9 mouse cellular contexts compared by ENCODE assay signal in genomic region chr1:189883531-189884170, GRCm38 (mm10). TPM values are rescaled to one million over a fixed set of nuclear protein-coding genes. Genes with fewer than 3 reads are reported as not detected.
DNase-seq lines count a peak whose midpoint lies in the region; ATAC-seq and TF ChIP-seq lines count a peak whose summit lies in the region.
"Had no signal": no experiment of that assay in that cellular context is flagged by ENCODE, and none has a peak within 500 bp of the region (broad histone marks: within the 10 kb centered on the region; RNA-seq: fewer than 3 reads in every experiment).

No protein-coding gene starts in this region.

- no peaks in the 10 kb centered on the region for H3K9me3 ChIP-seq in ES-E14 (ENCODE audit: control insufficient read depth, insufficient read depth, low read depth, low read length)
- no peaks in the 10 kb centered on the region for H3K9me3 ChIP-seq in hindbrain, embryonic 13.5 days
- no peaks in the 10 kb centered on the region for H3K9me3 ChIP-seq in lung, postnatal 0 days (ENCODE audit: low read length)
- H3K9me3 ChIP-seq: neural tube, embryonic 12.5 days had no signal

- peak; percentile 67 for TF ChIP-seq CTCF in lung, postnatal 0 days (IDR thresholded peaks at IDR 0.05)
- TF ChIP-seq CTCF in small intestine, adult 2 months (IDR thresholded peaks at IDR 0.05; ENCODE audit: extremely low read depth, insufficient read length, insufficient replicate concordance, low read depth, low read length), result peak; percentile 32; the same call in 1 of the 2 replicates

- no peaks in the 10 kb centered on the region for H3K27me3 ChIP-seq in hindbrain, embryonic 13.5 days
- no peaks in the 10 kb centered on the region for H3K27me3 ChIP-seq in lung, postnatal 0 days (replicated peaks; ENCODE audit: insufficient read depth, low read length)
- H3K27me3 ChIP-seq in small intestine, adult 2 months (ENCODE audit: control insufficient read depth, insufficient read depth, low read length), result no peaks in the 10 kb centered on the region
- H3K27me3 ChIP-seq: neural tube, embryonic 12.5 days had no signal

- peak; percentile 44 to 81 for DNase-seq in adrenal gland, adult (ENCODE audit: inconsistent age in 2 of 2, low spot score in 1 of 2)
- no peak for DNase-seq in adrenal gland, adult 8-10 months
- peak; percentile 57 for DNase-seq in ES-E14 (ENCODE audit: low read depth, low spot score)
- peak; percentile 49 to 64 for DNase-seq in cerebellum, postnatal 4 days (ENCODE audit: low spot score in 2 of 2)
- peak; percentile 72 to 76 for DNase-seq in layer of hippocampus, postnatal 10 days (ENCODE audit: low spot score in 2 of 2)
- DNase-seq in lung, postnatal 0 days (ENCODE audit: low spot score), result no peak

- peak overlapping the region; percentile 38; the same call in 1 of the 2 replicates for H3K9ac ChIP-seq in ES-E14 (ENCODE audit: insufficient read depth, low read depth, low read length, poor library complexity, severe bottlenecking)
- no peak overlapping the region for H3K9ac ChIP-seq in hindbrain, embryonic 13.5 days
- H3K9ac ChIP-seq in lung, postnatal 0 days (replicated peaks; ENCODE audit: low read depth), result no peak overlapping the region
- H3K9ac ChIP-seq: neural tube, embryonic 12.5 days had no signal

- peaks cover 0 to 15% of the 10 kb centered on the region in 2 experiments; a peak in 2 of 4 replicates for H3K4me1 ChIP-seq in ES-E14 (ENCODE audit: control insufficient read depth in 2 of 2, insufficient read depth in 2 of 2, low read length in 2 of 2, poor library complexity in 1 of 2)
- H3K4me1 ChIP-seq in hindbrain, embryonic 13.5 days (replicated peaks), result peaks cover 24% of the 10 kb centered on the region
- H3K4me1 ChIP-seq in lung, postnatal 0 days (ENCODE audit: insufficient read depth, low read depth, low read length), result no peaks in the 10 kb centered on the region
- H3K4me1 ChIP-seq in small intestine, adult 2 months (ENCODE audit: control insufficient read depth, insufficient read depth, insufficient read length, low read length), result no peaks in the 10 kb centered on the region; the same call in 1 of the 2 replicates

- H3K27ac ChIP-seq in ES-E14 (ENCODE audit: insufficient read depth, low read depth, low read length, poor library complexity, severe bottlenecking), result no peak overlapping the region
- no peak overlapping the region for H3K27ac ChIP-seq in hindbrain, embryonic 13.5 days
- H3K27ac ChIP-seq in lung, postnatal 0 days (ENCODE audit: low read length), result no peak overlapping the region
- no peak overlapping the region for H3K27ac ChIP-seq in small intestine, adult 2 months (ENCODE audit: insufficient read depth, low read depth, low read length)
- H3K27ac ChIP-seq: neural tube, embryonic 12.5 days had no signal

- 41% methylated on average over 18 of the region's 18 CpGs for WGBS in hindbrain, embryonic 13.5 days
- WGBS in lung, postnatal 0 days, result 61% methylated on average over 16 of the region's 18 CpGs
- 70% methylated on average over 18 of the region's 18 CpGs for WGBS in small intestine, adult 2 months

- H3K4me2 ChIP-seq in hindbrain, embryonic 13.5 days, result no peak overlapping the region
- no peak overlapping the region for H3K4me2 ChIP-seq in lung, postnatal 0 days (replicated peaks; ENCODE audit: low read depth, low read length)
- H3K4me2 ChIP-seq: neural tube, embryonic 12.5 days had no signal

- TF ChIP-seq POLR2A in small intestine, adult 2 months (IDR thresholded peaks at IDR 0.05; ENCODE audit: low read depth, low read length), result no peak

- in situ Hi-C loops in ES-E14 (cut with MboI; ENCODE audit: low sequenced_read_pairs in 2 of 2, unreplicated experiment in 2 of 2), result loop anchor here in 1 of 2 experiments (10.0 kb wide), 1 partner anchor 91 kb away; no protein-coding TSS in a partner anchor

- ATAC-seq in hindbrain, embryonic 13.5 days (ENCODE audit: low FRiP score), result peak; percentile 23
- peak; percentile 18; the same call in 1 of the 2 replicates for ATAC-seq in lung, postnatal 0 days

- H3K36me3 ChIP-seq in ES-E14 (ENCODE audit: control insufficient read depth, insufficient read depth, low read length, poor library complexity, severe bottlenecking), result peaks cover 2% of the 10 kb centered on the region; the same call in 1 of the 2 replicates
- H3K36me3 ChIP-seq in hindbrain, embryonic 13.5 days, result peaks cover 9% of the 10 kb centered on the region; the same call in 1 of the 2 replicates
- H3K36me3 ChIP-seq in lung, postnatal 0 days (ENCODE audit: insufficient read depth, low read length), result no peaks in the 10 kb centered on the region
- H3K36me3 ChIP-seq in small intestine, adult 2 months (ENCODE audit: control insufficient read depth, insufficient read depth, low read length), result no peaks in the 10 kb centered on the region; the same call in 1 of the 2 replicates
- H3K36me3 ChIP-seq: neural tube, embryonic 12.5 days had no signal

- no peak for TF ChIP-seq EP300 in lung, postnatal 0 days (IDR thresholded peaks at IDR 0.05)

- peak overlapping the region; percentile 46 to 48 for H3K4me3 ChIP-seq in ES-E14 (ENCODE audit: insufficient read depth in 1 of 2, low read depth in 1 of 2, low read length in 2 of 2, poor library complexity in 1 of 2, severe bottlenecking in 1 of 2)
- no peak overlapping the region for H3K4me3 ChIP-seq in hindbrain, embryonic 13.5 days
- no peak overlapping the region for H3K4me3 ChIP-seq in lung, postnatal 0 days (ENCODE audit: low read depth, low read length)
- H3K4me3 ChIP-seq in small intestine, adult 2 months (ENCODE audit: low read depth, low read length), result no peak overlapping the region
- H3K4me3 ChIP-seq: neural tube, embryonic 12.5 days had no signal

TF ChIP-seq in ES-E14, 5 proteins besides CTCF, POLR2A, EP300 and RAD21:
- TF ChIP-seq HCFC1 (IDR thresholded peaks at IDR 0.05; ENCODE audit: borderline replicate concordance, insufficient read depth, low read length) (no peak), ZC3H11A (IDR thresholded peaks at IDR 0.05; ENCODE audit: borderline replicate concordance, low read depth, low read length) (no peak), CHD2 (IDR thresholded peaks at IDR 0.05; ENCODE audit: low read depth, low read length) (no peak), MAFK (IDR thresholded peaks at IDR 0.05; ENCODE audit: insufficient read depth, low read depth, low read length) (no peak), ZNF384 (IDR thresholded peaks at IDR 0.05; ENCODE audit: low read depth, low read length) (no peak)

RNA-seq across cellular contexts. Expression of gene Smyd2, which starts 38.5 kb away (rescaled TPM):
- 10 to 100 TPM; 82.4 to 88.4 (median 85.1) TPM for total RNA-seq in adrenal gland, adult 8-10 months (2022)
- total RNA-seq in ES-E14 (2012; rRNA removed), result 50.4 and 64.4 TPM in 2 replicates
- polyA plus RNA-seq in hindbrain, embryonic 13.5 days (2015; fragmentation: Nextera tagmentation; extraction: Ambion mirVana), result 53.6 and 56.1 TPM in 2 replicates
- 10 to 100 TPM; 98.7 to 99.2 TPM for total RNA-seq in layer of hippocampus, postnatal 10 days (2021)
- polyA plus RNA-seq in lung, postnatal 0 days (2015; fragmentation: Nextera tagmentation; extraction: Ambion mirVana), result 34.3 and 35.9 TPM in 2 replicates
- polyA plus RNA-seq in small intestine, adult 2 months (2012; rRNA removed), result 19.9 and 27.0 TPM in 2 replicates

Comparison
In these comparisons a context has a peak if more than half of its experiments do, and no peak if none do; other contexts are left out.
1. DNase-seq: peak in adrenal gland, adult (2 of 2), ES-E14 (single experiment), cerebellum, postnatal 4 days (2 of 2) and layer of hippocampus, postnatal 10 days (2 of 2); none in adrenal gland, adult 8-10 months (single experiment) and lung, postnatal 0 days (single experiment).
2. H3K4me3 ChIP-seq: peak in ES-E14 (2 of 2); none in hindbrain, embryonic 13.5 days (single experiment), lung, postnatal 0 days (single experiment) and small intestine, adult 2 months (single experiment).